Mouse (Mus musculus) limb, embryonic 14.5 days (tissue): ENCODE data around the gene Tgfbr2. TPM values are rescaled to one million over a fixed set of nuclear protein-coding genes. Genes with fewer than 3 reads are reported as not detected.

Experiments
- ATAC-seq: fragments of 200-750 bp; cut with Nextera tagmentation; 2 replicates; pipeline ENCODE4 v1.8.0; 2017; ENCODE audit warnings: low read depth, moderate number of reproducible peaks, moderate TSS enrichment; ENCODE audit not compliant: low FRiP score
- DNase-seq: peaks from one replicate; pipeline ENCODE4 v3.0.0-alpha.2; 2015; ENCODE audit warnings: low spot score
- H3K27ac ChIP-seq: fragments of 300-500 bp; sonication (generic); replicated peaks from 2 replicates; pipeline ENCODE4 v1.5.1; 2014; ENCODE audit warnings: low read depth, mild to moderate bottlenecking, low read length, moderate library complexity, mixed read lengths
- H3K27me3 ChIP-seq: fragments of 300-500 bp; sonication (generic); 2 replicates; pipeline ENCODE4 v1.6.1; 2014; ENCODE audit warnings: low read length, mixed read lengths; ENCODE audit not compliant: control insufficient read depth, insufficient read depth
- H3K36me3 ChIP-seq: fragments of 300-500 bp; sonication (generic); 2 replicates; pipeline ENCODE4 v1.6.1; 2014; ENCODE audit warnings: mild to moderate bottlenecking, low read length, moderate library complexity, mixed read lengths; ENCODE audit not compliant: control insufficient read depth, insufficient read depth
- H3K4me1 ChIP-seq: fragments of 300-500 bp; sonication (generic); 2 replicates; pipeline ENCODE4 v1.6.1; 2014; ENCODE audit warnings: antibody characterized with exemption, low read length, mixed read lengths; ENCODE audit not compliant: control insufficient read depth, insufficient read depth
- H3K4me2 ChIP-seq: fragments of 300-500 bp; sonication (generic); replicated peaks from 2 replicates; pipeline ENCODE4 v1.6.1; 2014; ENCODE audit warnings: low read depth, mild to moderate bottlenecking, low read length, moderate library complexity; ENCODE audit not compliant: severe bottlenecking
- H3K4me3 ChIP-seq: fragments of 300-500 bp; sonication (generic); replicated peaks from 2 replicates; pipeline ENCODE4 v1.5.1; 2014; ENCODE audit warnings: low read length
- H3K9ac ChIP-seq: fragments of 300-500 bp; sonication (generic); 2 replicates; pipeline ENCODE4 v1.6.1; 2014; ENCODE audit warnings: mild to moderate bottlenecking, low read depth, low read length, moderate library complexity; ENCODE audit not compliant: severe bottlenecking
- H3K9me3 ChIP-seq: fragments of 300-500 bp; sonication (generic); 2 replicates; pipeline ENCODE4 v1.6.1; 2016; ENCODE audit warnings: low read length; ENCODE audit not compliant: control insufficient read depth
- POLR2A ChIP-seq: fragments of 200-500 bp; IDR thresholded peaks from 2 replicates; pipeline ENCODE4 v1.8.0; 2012; ENCODE audit warnings: inconsistent platforms, mild to moderate bottlenecking, moderate library complexity, borderline replicate concordance; ENCODE audit not compliant: insufficient read depth, insufficient read length; ENCODE audit errors: extremely low read depth
- WGBS: fragments of 180-500 bp; shearing (Covaris S2); extraction: QIAGEN DNeasy Blood & Tissue Kit; methylation state at CpG from one replicate; pipeline ENCODE4 v1.1.7; 2014; 5-methylcytosine and 5-hydroxymethylcytosine counted together
- polyA plus RNA-seq, 2 experiments: library from polyadenylated mRNA; depleted of rRNA in 1 of 2; stranded (reverse) in 1 of 2; unstranded in 1 of 2; fragments of >200 nt; fragmentation: Nextera tagmentation in 1 of 2; extraction: Ambion mirVana in 1 of 2; gene quantifications; 2 replicates each; pipeline versions ENCODE4 v1.2.1 to v1.2.3; 2012 to 2014

The Tgfbr2 gene
- polyA plus RNA-seq, 2 experiments: 58.8 to 67.2 TPM

- Histone ChIP-seq H3K36me3 (no peaks in the 10 kb centered on the region), H3K4me3 (peak overlapping the region; percentile 86), H3K27ac (peak overlapping the region; percentile 99), H3K27me3 (no peaks in the 10 kb centered on the region), H3K4me2 (peak overlapping the region; percentile 74), H3K9ac (peak overlapping the region; percentile 97), H3K9me3 (no peaks in the 10 kb centered on the region), H3K4me1 (peaks cover 25% of the 10 kb centered on the region)
- TF ChIP-seq POLR2A: no peak
- peak; percentile 54 for DNase-seq
- ATAC-seq: no peak; the same call in 1 of the 2 replicates
- 5% methylated on average over 16 of the region's 16 CpGs for WGBS
Measured at GRCm38 (mm10) chr9:116175488-116176115, 442 bp upstream of the Tgfbr2 start.

DNA sequence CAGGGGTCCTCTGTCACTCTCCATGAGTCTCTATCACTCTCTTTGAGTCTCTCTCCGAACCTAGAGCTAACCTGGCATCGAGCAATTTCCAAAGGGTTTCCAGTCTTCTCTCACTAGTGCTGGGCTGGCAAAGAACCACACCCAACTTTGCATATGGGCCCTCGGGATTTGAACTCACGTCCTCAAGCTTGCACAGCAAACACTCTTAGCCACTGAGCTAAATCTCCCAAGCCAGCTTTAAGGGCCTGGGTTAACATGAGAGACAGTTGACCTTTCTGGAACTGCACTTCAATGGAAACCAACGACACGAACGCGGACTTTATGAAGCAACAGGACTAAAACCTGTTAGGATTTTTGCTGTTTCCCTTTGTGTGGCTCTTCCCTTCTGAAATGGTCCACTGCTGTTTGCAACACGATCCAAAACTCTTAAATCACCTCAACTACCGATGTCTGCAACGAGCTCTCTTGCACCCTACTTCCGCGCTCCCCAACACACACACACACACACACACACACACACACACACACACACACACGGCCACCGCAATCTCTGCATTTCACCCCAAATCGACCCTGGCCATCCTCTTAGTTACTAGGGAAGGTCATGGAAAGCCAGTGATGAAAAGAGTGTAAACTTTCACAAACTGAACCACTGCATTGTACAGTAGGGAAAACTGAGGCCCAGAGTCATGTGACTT lies 1.5 kb downstream of the Tgfbr2 start:
- peak overlapping the region; percentile 74 for H3K4me2 ChIP-seq
- 63% methylated on average over 16 of the region's 16 CpGs for WGBS
- H3K27ac ChIP-seq: peak overlapping the region; percentile 99
- H3K36me3 ChIP-seq: no peaks in the 10 kb centered on the region
- peak overlapping the region; percentile 97 for H3K9ac ChIP-seq
- peak overlapping the region; percentile 86 for H3K4me3 ChIP-seq
- no peak for DNase-seq
- H3K27me3 ChIP-seq: no peaks in the 10 kb centered on the region
- H3K9me3 ChIP-seq: no peaks in the 10 kb centered on the region
- TF ChIP-seq POLR2A: no peak
- ATAC-seq: no peak
- peaks cover 37% of the 10 kb centered on the region for H3K4me1 ChIP-seq

GRCm38 (mm10) chr9:116173059-116173458 lies 2.1 kb downstream of the Tgfbr2 start:
- ATAC-seq (no peak), DNase-seq (no peak)
- Histone ChIP-seq H3K36me3 (no peaks in the 10 kb centered on the region), H3K9me3 (no peaks in the 10 kb centered on the region), H3K4me3 (peak overlapping the region; percentile 86), H3K9ac (peak overlapping the region; percentile 97), H3K27ac (peak overlapping the region; percentile 99; the same call in 1 of the 2 replicates), H3K27me3 (no peaks in the 10 kb centered on the region), H3K4me1 (peaks cover 41% of the 10 kb centered on the region), H3K4me2 (peak overlapping the region; percentile 74)
- WGBS: 52% methylated on average over 6 of the region's 6 CpGs
- TF ChIP-seq POLR2A: no peak

DNA sequence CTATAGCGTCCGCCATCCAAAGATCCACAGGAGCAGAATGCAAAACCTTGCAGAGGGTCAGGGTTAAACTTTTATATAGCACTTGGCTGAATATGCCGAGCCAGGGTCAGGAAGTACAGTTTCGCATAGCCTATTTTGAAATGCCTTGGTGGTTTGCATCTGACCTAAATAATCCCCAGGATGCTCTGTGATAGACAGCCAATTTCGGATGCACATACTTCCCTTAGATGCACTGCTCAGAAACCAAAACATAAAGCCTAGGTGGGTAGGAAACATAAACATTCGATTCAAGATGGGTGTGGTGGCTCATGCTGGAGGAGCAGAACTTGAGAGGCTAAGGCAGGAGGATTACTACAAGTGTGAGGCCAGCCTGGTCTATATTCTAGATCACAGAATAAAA lies 6.1 kb downstream of the Tgfbr2 start:
- no peaks in the 10 kb centered on the region for H3K9me3 ChIP-seq
- no peak overlapping the region for H3K4me2 ChIP-seq
- H3K4me1 ChIP-seq: peaks cover 50% of the 10 kb centered on the region
- H3K27ac ChIP-seq: no peak overlapping the region
- WGBS: 62% methylated on average over 6 of the region's 6 CpGs
- H3K4me3 ChIP-seq: no peak overlapping the region
- H3K27me3 ChIP-seq: no peaks in the 10 kb centered on the region
- TF ChIP-seq POLR2A: no peak
- DNase-seq (no peak), ATAC-seq (no peak)
- H3K36me3 ChIP-seq: peaks cover 3% of the 10 kb centered on the region; the same call in 1 of the 2 replicates
- no peak overlapping the region for H3K9ac ChIP-seq

DNA sequence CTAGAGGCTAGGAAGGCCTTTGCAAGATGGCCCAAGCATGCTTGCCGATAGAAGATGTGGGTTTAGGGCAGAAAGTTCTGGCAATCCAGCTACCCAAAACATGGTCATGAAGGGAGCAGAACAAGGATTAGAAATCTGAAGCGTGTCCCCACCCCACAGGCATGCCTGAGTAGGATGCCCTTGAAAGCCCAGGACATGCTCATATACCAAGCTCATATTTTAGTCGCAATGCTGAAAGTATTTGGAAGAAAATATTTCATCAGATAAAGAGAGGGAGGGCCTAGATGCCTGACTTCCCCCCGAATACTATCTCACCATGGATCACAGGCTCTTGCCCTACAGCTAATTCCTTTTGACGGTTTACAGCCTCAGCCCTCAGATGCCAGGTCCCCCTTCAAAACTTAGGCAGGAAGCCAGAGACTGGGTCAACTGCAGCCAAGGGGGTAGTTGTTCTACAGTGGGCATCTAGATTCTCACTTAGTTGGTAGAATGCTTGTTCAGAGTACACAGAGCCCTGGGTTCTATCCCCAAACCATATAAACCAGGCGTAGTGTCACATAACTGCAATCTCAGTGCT lies 7.8 kb downstream of the Tgfbr2 start:
- Histone ChIP-seq H3K36me3 (peaks cover 3% of the 10 kb centered on the region; the same call in 1 of the 2 replicates), H3K27ac (0 out of 2 replicates have a peak overlapping the region, but pooled peaks have one; percentile 8), H3K9ac (no peak overlapping the region), H3K27me3 (no peaks in the 10 kb centered on the region), H3K4me1 (peaks cover 49% of the 10 kb centered on the region), H3K9me3 (0 out of 2 replicates have a peak, but pooled peaks cover 5% of the 10 kb centered on the region), H3K4me3 (no peak overlapping the region), H3K4me2 (no peak overlapping the region)
- no peak for DNase-seq
- no peak for TF ChIP-seq POLR2A
- no peak for ATAC-seq
- WGBS: 68% methylated on average over 6 of the region's 6 CpGs
